Mouse (Mus musculus): ENCODE data around the gene Tmem132c. TPM values are rescaled to one million over a fixed set of nuclear protein-coding genes. Genes with fewer than 3 reads are reported as not detected.

Tmem132c gene
- total RNA-seq, 2 experiments from 2014 or later = 0.68 to 0.97 TPM

- no peak for DNase-seq
Measured at GRCm38 (mm10) chr5:127286886-127287285, 45.3 kb downstream of the Tmem132c start.

DNA sequence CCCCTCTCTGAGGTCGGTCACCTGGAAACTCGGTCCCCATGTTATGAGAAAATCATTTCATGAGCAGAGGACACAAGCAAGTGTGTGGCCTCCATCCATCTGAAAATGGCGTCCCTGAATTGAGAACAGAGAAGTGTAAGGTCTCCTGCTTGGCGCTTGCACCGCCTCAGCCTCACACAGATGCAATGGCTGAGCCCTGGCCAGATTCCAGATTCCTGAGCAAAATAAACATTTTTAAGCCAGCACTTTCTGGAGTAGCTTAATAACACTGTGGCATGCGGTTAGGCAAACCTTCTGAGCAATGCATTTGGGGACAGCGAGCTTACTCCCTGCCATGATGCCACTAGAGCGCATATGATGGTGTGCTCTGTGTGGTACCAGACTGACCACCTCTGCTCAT lies 48.1 kb downstream of the Tmem132c start:
- DNase-seq = no peak

DNA sequence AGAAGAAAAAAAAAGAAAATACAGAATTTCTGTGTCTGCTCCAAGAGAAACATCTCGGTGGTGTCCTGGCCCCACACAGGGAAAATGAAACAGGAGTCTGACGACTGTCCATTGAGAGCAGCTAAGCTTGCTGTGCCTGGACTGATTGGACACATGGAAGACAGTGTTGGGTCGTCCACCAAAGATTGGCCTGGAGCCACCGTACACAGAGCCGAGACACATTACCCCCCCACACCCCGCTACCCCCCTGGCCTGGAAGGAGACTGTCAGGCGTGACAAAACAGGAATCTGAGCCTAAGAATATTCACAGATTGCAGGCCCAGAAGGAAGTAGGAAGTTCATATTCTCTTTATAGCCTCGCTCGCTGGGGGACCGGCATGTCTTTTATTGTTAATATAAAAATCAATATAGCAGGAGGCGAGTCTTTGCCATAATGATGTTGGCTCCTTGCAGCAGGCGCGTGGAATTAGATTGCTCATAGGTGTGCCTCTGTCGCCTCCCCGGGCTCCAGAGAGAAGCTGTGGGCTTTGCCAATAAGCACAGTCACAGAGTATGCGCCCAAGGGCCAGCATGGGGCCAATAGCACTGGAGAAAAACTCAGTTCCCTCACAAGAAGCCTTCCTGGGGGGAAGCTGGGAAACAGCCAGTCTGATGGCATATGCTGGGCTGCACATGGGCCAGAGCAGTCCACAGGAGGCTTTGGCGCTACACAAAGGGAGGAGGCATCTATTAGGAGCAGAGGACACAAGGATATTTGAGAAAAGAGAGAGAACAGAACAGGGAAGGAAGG lies 49.0 kb downstream of the Tmem132c start:
- DNase-seq = peak; percentile 18

- DNase-seq = no peak
Measured at GRCm38 (mm10) chr5:127291581-127291980, 50.0 kb downstream of the Tmem132c start.

DNA sequence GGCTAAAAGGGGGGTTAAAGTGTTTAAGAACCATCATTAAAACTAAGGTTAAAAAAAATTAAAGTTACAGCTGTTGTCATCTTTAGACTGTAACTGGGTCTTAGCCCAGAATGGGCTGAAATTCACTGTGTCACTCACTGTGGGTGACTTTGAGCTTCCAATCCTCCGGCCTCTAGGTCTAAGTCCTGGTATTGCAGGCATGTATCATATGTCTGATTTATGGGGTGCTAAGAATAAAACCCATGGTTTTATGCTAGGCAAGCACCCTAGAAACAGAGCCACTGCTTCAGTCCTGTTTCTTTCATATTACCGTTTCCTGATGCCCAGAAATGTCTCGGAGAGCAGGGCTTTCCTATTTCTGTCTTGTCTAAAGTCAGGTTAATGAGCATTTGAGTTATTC lies 52.1 kb downstream of the Tmem132c start:
- DNase-seq = no peak

- DNase-seq = no peak
Measured at GRCm38 (mm10) chr5:127297461-127297860, 55.9 kb downstream of the Tmem132c start.

GRCm38 (mm10) chr5:127298060-127298459 lies 56.5 kb downstream of the Tmem132c start:
- no peak for DNase-seq

DNA sequence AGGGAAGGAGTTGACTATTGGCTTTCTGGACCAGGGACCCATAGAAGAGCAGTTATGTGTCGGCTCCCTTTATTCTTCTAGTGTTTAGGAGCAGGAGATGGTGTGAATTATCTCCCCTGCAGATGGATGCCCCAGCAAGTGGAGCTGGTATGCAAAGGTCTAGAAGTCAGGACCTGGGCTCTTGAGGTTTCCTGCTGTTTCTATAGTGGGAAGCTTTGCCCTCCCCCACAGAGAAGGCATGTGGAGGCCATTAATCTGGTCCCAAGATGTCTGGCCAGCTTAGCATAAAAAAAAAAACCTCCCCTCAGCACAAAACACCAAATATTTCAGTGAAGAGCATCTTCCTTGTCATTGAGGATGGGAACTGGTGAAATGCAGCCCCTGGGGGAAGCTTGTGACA lies 57.4 kb downstream of the Tmem132c start:
- no peak for DNase-seq

DNA sequence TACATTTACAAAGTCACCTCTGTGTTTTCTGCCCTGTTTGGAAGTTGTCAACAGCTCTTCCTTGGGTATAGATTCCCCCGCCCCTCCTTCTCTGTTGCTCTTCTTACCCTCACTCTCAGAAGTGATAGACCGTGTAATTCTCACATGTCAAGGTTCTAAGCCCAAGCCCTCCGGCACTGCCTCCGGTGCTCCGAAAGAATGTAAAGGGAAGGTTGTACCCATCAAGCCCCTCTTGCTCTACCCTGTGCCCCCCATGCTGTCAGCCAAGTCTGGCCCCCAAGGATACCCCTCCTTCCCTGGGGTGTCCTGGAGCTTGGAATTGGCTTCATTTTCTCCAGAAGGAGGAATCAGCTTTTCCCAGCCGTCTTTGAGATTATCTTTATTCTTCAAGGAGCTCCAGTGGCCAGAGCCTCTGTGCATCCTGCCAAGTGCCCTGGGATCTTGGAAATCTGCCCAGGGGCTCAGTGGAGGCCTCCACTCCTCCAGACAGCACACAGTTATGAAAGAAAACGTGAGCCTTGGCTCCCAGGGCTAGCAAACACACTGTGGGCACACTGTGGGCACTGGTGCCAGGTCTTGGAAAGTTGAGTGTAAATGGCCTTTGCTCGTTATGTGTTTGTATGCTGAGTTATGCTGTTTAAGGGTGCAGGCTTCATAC lies 59.1 kb downstream of the Tmem132c start:
- DNase-seq = peak; percentile 30

DNA sequence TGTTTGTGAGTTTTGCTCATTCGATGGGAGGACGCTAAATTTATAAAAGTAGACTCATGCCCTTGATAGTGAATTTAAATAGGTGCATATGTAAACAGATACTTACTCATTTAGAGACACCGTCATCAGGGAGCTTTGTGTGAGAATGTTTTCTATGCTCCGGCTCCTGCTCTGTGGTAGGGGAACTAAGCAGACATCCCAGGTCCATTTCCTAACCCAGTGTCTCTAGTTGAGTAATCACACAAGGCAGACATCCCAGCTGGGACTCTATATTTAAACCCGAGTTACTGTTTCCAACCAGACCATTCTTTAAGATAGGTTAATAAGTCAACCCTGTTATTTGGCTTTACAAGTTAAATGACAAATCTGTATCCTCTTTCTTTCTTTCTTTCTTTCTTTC lies 63.7 kb downstream of the Tmem132c start:
- no peak for DNase-seq

- no peak for DNase-seq
Measured at GRCm38 (mm10) chr5:127305719-127306118, 64.1 kb downstream of the Tmem132c start.

DNA sequence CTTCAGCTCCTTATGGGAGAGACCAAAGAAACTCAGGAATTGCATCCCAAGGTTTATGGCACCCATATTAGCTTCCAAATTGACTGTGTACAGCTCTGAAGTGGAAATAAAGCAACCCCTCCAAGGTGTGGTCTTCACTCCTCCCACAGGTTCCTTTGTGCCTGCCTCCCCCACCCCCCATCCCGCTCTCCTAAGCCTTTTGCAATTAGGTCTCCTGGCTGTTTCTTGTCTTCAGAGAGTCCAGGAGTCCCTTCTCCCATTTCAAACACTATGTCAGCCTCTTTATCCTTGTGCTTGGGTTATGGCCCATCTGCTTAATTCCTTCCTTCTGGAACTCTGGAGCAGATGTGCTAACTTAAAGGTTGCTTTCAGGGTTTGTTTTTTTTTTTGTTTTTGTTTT lies 65.1 kb downstream of the Tmem132c start:
- no peak for DNase-seq

- no peak for DNase-seq
Measured at GRCm38 (mm10) chr5:127310318-127311004, 68.9 kb downstream of the Tmem132c start.

DNA sequence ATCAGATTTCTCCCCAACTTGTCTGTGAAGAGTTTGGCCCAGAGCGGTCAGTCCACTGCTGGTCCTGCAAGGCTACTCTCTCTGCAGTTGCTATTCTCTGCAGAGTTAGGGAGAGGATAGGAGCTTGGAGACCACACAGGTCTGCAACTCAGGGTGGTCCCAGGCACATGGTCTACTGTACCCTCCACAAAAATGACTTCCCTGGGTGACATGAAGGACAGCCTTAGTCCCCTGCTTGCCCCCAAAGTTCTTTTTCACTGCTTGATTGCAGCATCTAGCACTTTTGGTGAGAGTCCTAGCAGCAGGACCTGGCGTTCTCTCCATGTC lies 69.4 kb downstream of the Tmem132c start:
- DNase-seq = no peak

- no peak for DNase-seq
Measured at GRCm38 (mm10) chr5:127313634-127314033, 72.0 kb downstream of the Tmem132c start.

- no peak for DNase-seq
Measured at GRCm38 (mm10) chr5:127319096-127319779, 77.6 kb downstream of the Tmem132c start.

DNA sequence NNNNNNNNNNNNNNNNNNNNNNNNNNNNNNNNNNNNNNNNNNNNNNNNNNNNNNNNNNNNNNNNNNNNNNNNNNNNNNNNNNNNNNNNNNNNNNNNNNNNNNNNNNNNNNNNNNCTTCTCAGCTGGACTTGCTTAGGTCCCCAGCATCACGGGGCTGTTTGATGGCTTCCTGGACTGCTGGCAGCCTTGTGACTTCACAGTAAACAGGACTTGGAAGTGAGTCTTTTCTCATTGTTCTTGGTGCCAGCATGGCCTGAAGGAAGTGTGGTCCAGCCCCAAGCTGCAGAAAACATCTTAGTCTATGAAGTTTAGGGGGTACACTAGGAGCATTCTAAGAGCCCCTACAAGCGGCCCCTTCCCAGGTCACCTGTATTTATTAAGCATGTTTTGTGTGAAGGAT lies 83.0 kb downstream of the Tmem132c start:
- no peak for DNase-seq

- no peak for DNase-seq
Measured at GRCm38 (mm10) chr5:127336048-127336907, 94.7 kb downstream of the Tmem132c start.

DNA sequence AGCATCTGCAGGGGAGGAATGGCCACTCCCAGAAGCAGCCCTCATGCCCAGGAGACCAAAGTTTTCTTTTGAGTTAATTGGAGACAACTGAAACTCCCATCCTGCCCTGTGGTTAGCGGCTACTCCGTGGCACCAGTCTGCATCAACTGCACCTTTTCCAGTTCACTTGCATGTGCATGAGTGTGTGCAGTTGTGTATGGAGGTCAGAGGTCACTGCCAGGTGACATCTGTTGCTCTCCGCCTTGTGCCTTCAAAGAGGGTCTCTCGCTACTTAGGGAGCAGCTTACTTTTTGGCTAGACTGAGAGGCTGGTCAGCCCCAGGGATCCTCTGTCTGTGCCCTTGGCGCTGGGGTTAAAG lies 95.3 kb downstream of the Tmem132c start:
- no peak for DNase-seq

GRCm38 (mm10) chr5:127339016-127339435 lies 97.4 kb downstream of the Tmem132c start:
- no peak for DNase-seq

DNA sequence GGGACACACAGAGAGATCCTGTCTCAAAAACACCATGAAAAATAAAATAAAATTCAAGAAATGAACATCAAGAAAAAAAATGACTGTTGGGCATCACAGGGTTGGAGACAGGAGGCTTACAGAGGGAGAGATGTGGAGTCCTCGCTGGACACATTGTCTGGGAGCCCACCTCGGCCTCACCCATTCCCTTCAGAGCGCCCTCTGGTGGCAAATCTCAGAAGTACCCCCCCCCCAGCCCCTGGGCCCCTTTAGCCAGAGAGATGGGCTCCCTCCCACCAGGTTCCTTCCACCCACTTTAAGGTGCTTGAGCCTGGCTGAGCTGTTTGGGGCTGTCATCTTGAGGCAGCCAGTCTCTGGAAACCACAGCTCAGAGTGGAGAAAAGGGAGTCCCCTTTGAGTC lies 99.5 kb downstream of the Tmem132c start:
- DNase-seq = no peak

GRCm38 (mm10) chr5:127344721-127345120 lies 103.1 kb downstream of the Tmem132c start:
- DNase-seq = no peak

Measured in gastrocnemius, postnatal 10 days (tissue).